ENCODE assay signal across 8 mouse cellular contexts in the genomic region with DNA sequence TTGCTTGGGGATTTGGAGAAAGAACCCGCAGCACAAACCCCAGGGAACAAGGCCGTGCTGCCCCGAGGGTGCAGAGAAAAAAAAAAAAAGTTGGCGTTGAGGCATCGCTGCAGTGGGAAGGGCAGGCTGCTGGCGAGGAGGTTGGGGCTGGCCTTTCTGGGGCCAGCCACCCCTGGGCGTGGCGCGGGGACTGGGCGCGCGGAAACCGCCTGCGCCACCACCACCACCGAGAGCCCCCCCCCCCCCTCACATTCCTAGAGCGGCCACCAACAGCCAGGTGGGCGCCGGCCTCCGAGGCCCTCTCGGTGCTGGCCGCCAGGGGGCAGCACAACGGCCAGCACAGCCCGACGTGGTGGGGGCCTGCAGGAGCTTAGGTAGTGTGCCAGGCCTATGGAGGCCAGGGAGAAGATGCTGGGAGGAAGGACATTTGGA. TPM values are rescaled to one million over a fixed set of nuclear protein-coding genes. Genes with fewer than 3 reads are reported as not detected.
DNase-seq lines count a peak whose midpoint lies in the region; ATAC-seq and TF ChIP-seq lines count a peak whose summit lies in the region.

No protein-coding gene starts in this region.

- TF ChIP-seq CTCF in gastrocnemius, adult 2 months (IDR thresholded peaks at IDR 0.05), result peak; percentile 90; the same call in 1 of the 2 replicates

- H3K36me3 ChIP-seq in hindbrain, embryonic 15.5 days, result 0 out of 2 replicates have a peak, but pooled peaks cover 5% of the 10 kb centered on the region
- peaks cover 15% of the 10 kb centered on the region for H3K36me3 ChIP-seq in megakaryocyte, embryonic 14.5 days (replicated peaks; ENCODE audit: low read length)

- H3K27me3 ChIP-seq in hindbrain, embryonic 15.5 days, result no peaks in the 10 kb centered on the region
- no peaks in the 10 kb centered on the region for H3K27me3 ChIP-seq in megakaryocyte, embryonic 14.5 days (replicated peaks)

- intact Hi-C loops in gastrocnemius, adult 2 months (cut with DNase I), result loop anchor here (5.0 to 10.0 kb wide), 2 partner anchors 71 to 141 kb away; a partner anchor contains a TSS

- ATAC-seq in hindbrain, embryonic 15.5 days (ENCODE audit: low FRiP score, low read depth), result peak; percentile 95

- no peaks in the 10 kb centered on the region for H3K9me3 ChIP-seq in hindbrain, embryonic 15.5 days
- H3K9me3 ChIP-seq in megakaryocyte, embryonic 14.5 days, result no peaks in the 10 kb centered on the region

- peak overlapping the region; percentile 80 for H3K4me2 ChIP-seq in hindbrain, embryonic 15.5 days

- H3K4me1 ChIP-seq in hindbrain, embryonic 15.5 days (replicated peaks), result peaks cover 6% of the 10 kb centered on the region; the same call in 1 of the 2 replicates
- H3K4me1 ChIP-seq in megakaryocyte, embryonic 14.5 days, result peaks cover 17% of the 10 kb centered on the region

- H3K9ac ChIP-seq in hindbrain, embryonic 15.5 days, result peak overlapping the region; percentile 51

- WGBS in hindbrain, embryonic 15.5 days, result 0% methylated on average over 24 of the region's 24 CpGs

- peak; percentile 93 for DNase-seq in ZHBTc4 (ENCODE audit: low read depth, low spot score)
- DNase-seq in cerebellum, postnatal 10 days, result peak; percentile 92 to 93
- DNase-seq in gastrocnemius, adult 2 months, result peak; percentile 81
- DNase-seq in left cerebral cortex, adult 18-20 months (ENCODE audit: low spot score in 2 of 2), result peak; percentile 40 to 61
- DNase-seq in right cerebral cortex, postnatal 10 days (ENCODE audit: low spot score in 2 of 2), result peak; percentile 76 to 79
- DNase-seq in urinary bladder, postnatal 25 days (ENCODE audit: low spot score), result peak; percentile 42

- H3K27ac ChIP-seq in gastrocnemius, adult 2 months, result no peak overlapping the region; the same call in 1 of the 2 replicates
- no peak overlapping the region for H3K27ac ChIP-seq in hindbrain, embryonic 15.5 days (replicated peaks)

- peak overlapping the region; percentile 71 for H3K4me3 ChIP-seq in gastrocnemius, adult 2 months
- peak overlapping the region; percentile 45 for H3K4me3 ChIP-seq in hindbrain, embryonic 15.5 days
- peak overlapping the region; percentile 87 for H3K4me3 ChIP-seq in megakaryocyte, embryonic 14.5 days (replicated peaks)

RNA-seq across cellular contexts. Expression of a gene that starts 32.6 kb away (rescaled TPM):
- 10 to 100 TPM; 18.3 to 20.4 TPM for total RNA-seq in gastrocnemius, adult 2 months (2021)
- 14.7 and 14.8 TPM in 2 replicates for polyA plus RNA-seq in hindbrain, embryonic 15.5 days (2015; fragmentation: Nextera tagmentation; extraction: Ambion mirVana)
- 10 to 100 TPM; 35.3 to 36.3 TPM for total RNA-seq in left cerebral cortex, adult 18-20 months (2021)
- 27.0 and 39.0 TPM in 2 replicates for polyA plus RNA-seq in megakaryocyte, embryonic 14.5 days (2012; ENCODE audit: insufficient read depth, low replicate concordance)

Comparison
In these comparisons a context has a peak if more than half of its experiments do, and no peak if none do; other contexts are left out.
1. DNase-seq: peak in every context shown above with its lines; median percentile 93 in ZHBTc4; 92 in cerebellum, postnatal 10 days; 81 in gastrocnemius, adult 2 months; 78 in right cerebral cortex, postnatal 10 days; 50 in left cerebral cortex, adult 18-20 months; 42 in urinary bladder, postnatal 25 days.